ENCODE assay signal across 8 mouse cellular contexts in genomic region chr2:160421216-160421911, GRCm38 (mm10). TPM values are rescaled to one million over a fixed set of nuclear protein-coding genes. Genes with fewer than 3 reads are reported as not detected.
DNase-seq lines count a peak whose midpoint lies in the region; ATAC-seq and TF ChIP-seq lines count a peak whose summit lies in the region.

No protein-coding gene starts in this region.

- no peak overlapping the region for H3K4me3 ChIP-seq in lung, embryonic 14.5 days (ENCODE audit: low read depth, low read length)
- no peak overlapping the region for H3K4me3 ChIP-seq in heart, embryonic 14.5 days (ENCODE audit: control insufficient read depth in 1 of 2, insufficient read depth in 1 of 2, low read depth in 1 of 2, low read length in 2 of 2)
- H3K4me3 ChIP-seq in limb, embryonic 14.5 days (replicated peaks; ENCODE audit: low read length), result no peak overlapping the region

- no peaks in the 10 kb centered on the region for H3K27me3 ChIP-seq in lung, embryonic 14.5 days (ENCODE audit: insufficient read depth, low read length)
- no peaks in the 10 kb centered on the region; the same call in 1 of the 2 replicates for H3K27me3 ChIP-seq in heart, embryonic 14.5 days (ENCODE audit: control insufficient read depth, insufficient read depth, low read length)
- H3K27me3 ChIP-seq in limb, embryonic 14.5 days (ENCODE audit: control insufficient read depth, insufficient read depth, low read length), result no peaks in the 10 kb centered on the region

- no peak for TF ChIP-seq POLR2A in limb, embryonic 14.5 days (IDR thresholded peaks at IDR 0.05; ENCODE audit: borderline replicate concordance, extremely low read depth, insufficient read depth, insufficient read length)

- H3K4me1 ChIP-seq in lung, embryonic 14.5 days (ENCODE audit: insufficient read depth), result peaks cover 6% of the 10 kb centered on the region; the same call in 1 of the 2 replicates
- H3K4me1 ChIP-seq in heart, embryonic 14.5 days (ENCODE audit: control insufficient read depth in 2 of 2, insufficient read depth in 2 of 2, low read length in 2 of 2), result peaks cover 0 to 7% of the 10 kb centered on the region in 2 experiments; a peak in 1 of 4 replicates
- peaks cover 8% of the 10 kb centered on the region; the same call in 1 of the 2 replicates for H3K4me1 ChIP-seq in limb, embryonic 14.5 days (ENCODE audit: control insufficient read depth, insufficient read depth, low read length)

- ATAC-seq in lung, embryonic 14.5 days (ENCODE audit: insufficient read depth), result peak; percentile 45; the same call in 1 of the 2 replicates
- no peak for ATAC-seq in heart, embryonic 14.5 days (ENCODE audit: insufficient number of reproducible peaks, insufficient read depth, low FRiP score, low read depth)
- no peak for ATAC-seq in limb, embryonic 14.5 days (ENCODE audit: low FRiP score, low read depth)

- 18% methylated on average over 13 of the region's 13 CpGs for WGBS in lung, embryonic 14.5 days
- 21% methylated on average over 13 of the region's 13 CpGs for WGBS in heart, embryonic 14.5 days
- WGBS in limb, embryonic 14.5 days, result 18% methylated on average over 12 of the region's 13 CpGs

- H3K27ac ChIP-seq in lung, embryonic 14.5 days (ENCODE audit: low read depth), result no peak overlapping the region
- no peak overlapping the region for H3K27ac ChIP-seq in heart, embryonic 14.5 days (replicated peaks in 1 of 2; ENCODE audit: control insufficient read depth in 1 of 2, insufficient read depth in 1 of 2, low read depth in 2 of 2, low read length in 2 of 2)
- no peak overlapping the region for H3K27ac ChIP-seq in limb, embryonic 14.5 days (replicated peaks; ENCODE audit: low read depth, low read length)

- DNase-seq in lung, embryonic 14.5 days, result no peak
- no peak for DNase-seq in lung, postnatal 36 days
- DNase-seq in adrenal gland, postnatal 25 days, result peak; percentile 32
- no peak for DNase-seq in limb, embryonic 14.5 days (ENCODE audit: low spot score)
- DNase-seq in thymus, postnatal 0 days (ENCODE audit: low spot score), result peak; percentile 86
- DNase-seq in gastrocnemius, postnatal 10 days, result no peak
- no peak for DNase-seq in B cell, adult 2 months

- no peaks in the 10 kb centered on the region for H3K36me3 ChIP-seq in lung, embryonic 14.5 days (ENCODE audit: insufficient read depth)
- no peaks in the 10 kb centered on the region for H3K36me3 ChIP-seq in heart, embryonic 14.5 days (ENCODE audit: control insufficient read depth, insufficient read depth, low read length)
- no peaks in the 10 kb centered on the region for H3K36me3 ChIP-seq in limb, embryonic 14.5 days (ENCODE audit: control insufficient read depth, insufficient read depth, low read length)

- no peaks in the 10 kb centered on the region for H3K9me3 ChIP-seq in lung, embryonic 14.5 days (ENCODE audit: low read depth, low read length)
- H3K9me3 ChIP-seq in heart, embryonic 14.5 days (ENCODE audit: control insufficient read depth, low read length), result no peaks in the 10 kb centered on the region
- H3K9me3 ChIP-seq in limb, embryonic 14.5 days (ENCODE audit: control insufficient read depth, low read length), result no peaks in the 10 kb centered on the region

- H3K9ac ChIP-seq in lung, embryonic 14.5 days, result no peak overlapping the region
- no peak overlapping the region for H3K9ac ChIP-seq in heart, embryonic 14.5 days (ENCODE audit: low read length)
- H3K9ac ChIP-seq in limb, embryonic 14.5 days (ENCODE audit: low read depth, low read length, severe bottlenecking), result no peak overlapping the region

- TF ChIP-seq CTCF in lung, embryonic 14.5 days (IDR thresholded peaks at IDR 0.05; ENCODE audit: low read depth), result peak; percentile 28

- peak overlapping the region; percentile 37; the same call in 1 of the 2 replicates for H3K4me2 ChIP-seq in lung, embryonic 14.5 days
- H3K4me2 ChIP-seq in heart, embryonic 14.5 days (ENCODE audit: low read length), result peak overlapping the region; percentile 46
- H3K4me2 ChIP-seq in limb, embryonic 14.5 days (replicated peaks; ENCODE audit: low read depth, low read length, severe bottlenecking), result peak overlapping the region; percentile 13; the same call in 1 of the 2 replicates

RNA-seq across cellular contexts. Expression of gene Mafb, which starts 54.5 kb away (rescaled TPM):
- polyA plus RNA-seq in lung, embryonic 14.5 days (2014; fragmentation: Nextera tagmentation; extraction: Ambion mirVana), result 2.8 and 3.4 TPM in 2 replicates
- 9.4 and 9.7 TPM in 2 replicates for total RNA-seq in adrenal gland, postnatal 25 days (2021)
- 7.1 and 7.9 TPM in 2 replicates for polyA plus RNA-seq in heart, embryonic 14.5 days (2014; fragmentation: Nextera tagmentation; extraction: Ambion mirVana)
- polyA plus RNA-seq in limb, embryonic 14.5 days (2012; rRNA removed), result 20.8 and 26.8 TPM in 2 replicates
- polyA plus RNA-seq in limb, embryonic 14.5 days (2014; fragmentation: Nextera tagmentation; extraction: Ambion mirVana), result 24.5 and 28.3 TPM in 2 replicates
- polyA plus RNA-seq in thymus, postnatal 0 days (2015; fragmentation: Nextera tagmentation; extraction: Ambion mirVana), result 8.5 and 10.7 TPM in 2 replicates
- total RNA-seq in gastrocnemius, postnatal 10 days (2021), result 10 to 100 TPM; 21.8 to 22.3 TPM

Comparison
In these comparisons a context has a peak if more than half of its experiments do, and no peak if none do; other contexts are left out.
1. DNase-seq: peak in adrenal gland, postnatal 25 days (single experiment) and thymus, postnatal 0 days (single experiment); none in lung, embryonic 14.5 days (single experiment), lung, postnatal 36 days (single experiment), limb, embryonic 14.5 days (single experiment), gastrocnemius, postnatal 10 days (single experiment) and B cell, adult 2 months (0 of 2).
2. Peak in every context shown above with its lines, with median percentiles within 50 percentile points of each other: H3K4me2 ChIP-seq.